ENCODE assay signal across 19 mouse cellular contexts in genomic region chr8:120627298-120627697, GRCm38 (mm10). TPM values are rescaled to one million over a fixed set of nuclear protein-coding genes. Genes with fewer than 3 reads are reported as not detected.
DNase-seq lines count a peak whose midpoint lies in the region; ATAC-seq and TF ChIP-seq lines count a peak whose summit lies in the region.
"Had no signal": no experiment of that assay in that cellular context is flagged by ENCODE, and none has a peak within 500 bp of the region (broad histone marks: within the 10 kb centered on the region; RNA-seq: fewer than 3 reads in every experiment).

No protein-coding gene starts in this region.

- TF ChIP-seq CTCF in layer of hippocampus, adult 2 months (conservative IDR thresholded peaks at IDR 0.05): no peak
- no peak for TF ChIP-seq CTCF in brain, embryonic 14.5 days (IDR thresholded peaks at IDR 0.05; ENCODE audit: borderline replicate concordance, extremely low read depth, insufficient read depth, insufficient read length)

- peak overlapping the region; percentile 65 for H3K27ac ChIP-seq in layer of hippocampus, adult 2 months
- H3K27ac ChIP-seq: embryonic facial prominence, embryonic 12.5 days; heart, embryonic 10.5 days; kidney, postnatal 0 days; macrophage; midbrain, embryonic 13.5 days had no signal

- peak; percentile 35 to 59 for DNase-seq in layer of hippocampus, adult 2 months (ENCODE audit: low spot score in 2 of 2)
- no peak for DNase-seq in layer of hippocampus, adult 9-10 months (ENCODE audit: low spot score)
- peak; percentile 58 for DNase-seq in brain, embryonic 14.5 days (ENCODE audit: low read depth)
- DNase-seq in cerebellum, adult 11-12 months: peak; percentile 78
- peak; percentile 75 to 82 for DNase-seq in cerebellum, postnatal 36 days
- DNase-seq in MN1 (ENCODE audit: low spot score): no peak
- DNase-seq in thymus, postnatal 14 days: no peak
- DNase-seq: gastrocnemius, postnatal 25 days; heart, postnatal 36 days; lung, adult 2 months had no signal

- no peak overlapping the region for H3K4me3 ChIP-seq in layer of hippocampus, adult 2 months
- H3K4me3 ChIP-seq: embryonic facial prominence, embryonic 12.5 days; heart, embryonic 10.5 days; midbrain, embryonic 13.5 days had no signal

- TF ChIP-seq POLR2A in brain, embryonic 14.5 days (IDR thresholded peaks at IDR 0.05; ENCODE audit: borderline replicate concordance, extremely low read depth, insufficient read depth, insufficient read length, poor library complexity, severe bottlenecking): no peak

- no peak for ATAC-seq in erythroblast, adult 5-6 weeks (replicated peaks; ENCODE audit: low FRiP score, poor library complexity, severe bottlenecking)
- ATAC-seq: CD4-positive, CD25-positive, alpha-beta regulatory T cell, adult 4 months; intestine, postnatal 0 days; midbrain, embryonic 13.5 days had no signal

RNA-seq across cellular contexts. Expression of gene 1190005I06Rik, which starts 20.1 kb away (rescaled TPM):
- total RNA-seq in layer of hippocampus, adult 2 months (2021): 10 to 100 TPM; 14.0 to 15.6 TPM
- polyA plus RNA-seq in brain, embryonic 14.5 days (2012; rRNA removed): 6.0 and 7.4 TPM in 2 replicates
- total RNA-seq in erythroblast, adult 5-6 weeks (2015; ENCODE audit: low replicate concordance): 2.3 TPM in 1 of 2 replicates, not detected in the other
- 5.0 TPM in 1 of 2 replicates, not detected in the other for total RNA-seq in erythroblast, adult 5-6 weeks (2017; ENCODE audit: low replicate concordance)

RNA-seq across cellular contexts. Expression of gene Gins2, which starts 38.2 kb away (rescaled TPM):
- 1 to 10 TPM; 5.2 to 6.2 TPM for total RNA-seq in layer of hippocampus, adult 2 months (2021)
- 22.9 and 37.8 TPM in 2 replicates for polyA plus RNA-seq in brain, embryonic 14.5 days (2012; rRNA removed)
- total RNA-seq in erythroblast, adult 5-6 weeks (2015; ENCODE audit: low replicate concordance): 13.3 and 32.0 TPM in 2 replicates
- total RNA-seq in erythroblast, adult 5-6 weeks (2017; ENCODE audit: low replicate concordance): 4.3 and 14.3 TPM in 2 replicates

RNA-seq across cellular contexts. Expression of gene Gm27021, which starts 40.6 kb away (rescaled TPM):
- total RNA-seq in layer of hippocampus, adult 2 months (2021): under 1 TPM in 1 of 2 experiments, not detected in 1; 0.69 TPM
- 3.1 and 3.3 TPM in 2 replicates for polyA plus RNA-seq in brain, embryonic 14.5 days (2012; rRNA removed)
- total RNA-seq in erythroblast, adult 5-6 weeks (2015; ENCODE audit: low replicate concordance): not detected in 2 replicates
- total RNA-seq in erythroblast, adult 5-6 weeks (2017; ENCODE audit: low replicate concordance): not detected in 2 replicates
- total RNA-seq: gastrocnemius, postnatal 25 days; liver, adult 2 months had no signal
- polyA plus RNA-seq: CD4-positive, CD25-positive, alpha-beta regulatory T cell, adult 4 months; liver, adult 2 months; macrophage had no signal

RNA-seq across cellular contexts. Expression of gene Cox4i1, which starts 40.7 kb away (rescaled TPM):
- 1,000 to 10,000 TPM in 1 of 2 experiments, 100 to 1,000 TPM in 1; 991 to 1,040 TPM for total RNA-seq in layer of hippocampus, adult 2 months (2021)
- 976 and 987 TPM in 2 replicates for polyA plus RNA-seq in brain, embryonic 14.5 days (2012; rRNA removed)
- total RNA-seq in erythroblast, adult 5-6 weeks (2015; ENCODE audit: low replicate concordance): 237 and 289 TPM in 2 replicates
- total RNA-seq in erythroblast, adult 5-6 weeks (2017; ENCODE audit: low replicate concordance): 101 and 131 TPM in 2 replicates

RNA-seq across cellular contexts. Expression of gene Emc8, which starts 41.1 kb away (rescaled TPM):
- total RNA-seq in layer of hippocampus, adult 2 months (2021): 10 to 100 TPM; 74.1 to 85.4 TPM
- polyA plus RNA-seq in brain, embryonic 14.5 days (2012; rRNA removed): 79.7 and 127 TPM in 2 replicates
- 10.9 and 16.7 TPM in 2 replicates for total RNA-seq in erythroblast, adult 5-6 weeks (2015; ENCODE audit: low replicate concordance)
- 1.8 and 33.7 TPM in 2 replicates for total RNA-seq in erythroblast, adult 5-6 weeks (2017; ENCODE audit: low replicate concordance)

Comparison
In these comparisons a context has a peak if more than half of its experiments do, and no peak if none do; other contexts are left out.
1. DNase-seq: peak in layer of hippocampus, adult 2 months (2 of 2), brain, embryonic 14.5 days (single experiment), cerebellum, adult 11-12 months (single experiment) and cerebellum, postnatal 36 days (2 of 2); none in layer of hippocampus, adult 9-10 months (single experiment), MN1 (single experiment) and thymus, postnatal 14 days (single experiment).